Mouse (Mus musculus): ENCODE results near the gene Gm11639.
"Not testable (repeated sequence)": the region's sequence is repeated elsewhere in the genome, so short reads cannot be mapped to it uniquely, and the experiment has no call there.

Gene Gm11639

GRCm38 (mm10) chr11:105117814-105118213 is 432.3 kb downstream of the Gm11639 start:
- no peak for DNase-seq (ENCODE audit: low spot score)

- DNase-seq (ENCODE audit: low spot score): no peak
Measured at GRCm38 (mm10) chr11:105120551-105121061, 435.1 kb downstream of the Gm11639 start.

- not testable (repeated sequence) for DNase-seq (ENCODE audit: low spot score)
Measured at GRCm38 (mm10) chr11:105121792-105122191, 436.3 kb downstream of the Gm11639 start.

GRCm38 (mm10) chr11:105123986-105124385 is 438.5 kb downstream of the Gm11639 start:
- peak; percentile 64 for DNase-seq (ENCODE audit: low spot score)

DNA sequence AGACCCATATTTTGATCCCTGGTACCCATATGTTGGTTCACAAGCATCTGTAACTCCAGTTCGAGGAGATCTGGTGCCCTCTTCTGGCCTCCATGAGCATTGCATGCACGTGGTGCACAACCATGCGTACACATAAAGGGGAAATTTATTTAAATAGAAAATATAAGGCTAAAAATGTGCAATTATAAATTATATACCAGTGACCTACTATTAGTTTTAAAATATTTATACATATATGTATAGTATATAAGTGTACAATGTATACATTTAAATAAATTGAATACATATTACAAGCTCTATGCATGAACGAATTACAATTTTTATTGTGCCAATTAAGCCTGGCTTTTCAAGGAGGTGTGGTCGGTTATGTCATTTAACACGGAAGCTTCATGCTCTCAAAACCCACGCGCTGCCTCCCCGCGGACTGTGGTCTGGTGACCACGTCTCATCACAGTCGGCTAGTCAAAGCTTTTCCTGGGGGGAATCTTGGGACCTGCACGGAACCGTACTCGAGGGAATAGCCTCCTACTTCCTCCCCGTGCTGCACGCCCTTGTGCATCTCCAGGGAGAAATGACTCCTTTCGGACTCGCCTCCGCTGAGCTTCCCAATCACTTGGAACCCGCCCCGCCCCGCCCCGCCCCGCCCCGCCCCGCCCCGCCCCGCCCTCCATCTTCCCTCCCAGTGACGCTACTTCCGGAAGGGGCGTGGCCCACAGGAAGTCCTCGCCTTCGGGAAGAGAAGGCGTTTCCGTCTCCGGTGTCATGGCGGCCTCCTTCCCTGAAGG is 440.4 kb downstream of the Gm11639 start, which contains the start of gene Mettl2:
Gene Mettl2 (plus strand): TSS at position 691 of the 785 bp plus-strand sequence.
- peak; percentile 90 for DNase-seq (ENCODE audit: low spot score)

DNA sequence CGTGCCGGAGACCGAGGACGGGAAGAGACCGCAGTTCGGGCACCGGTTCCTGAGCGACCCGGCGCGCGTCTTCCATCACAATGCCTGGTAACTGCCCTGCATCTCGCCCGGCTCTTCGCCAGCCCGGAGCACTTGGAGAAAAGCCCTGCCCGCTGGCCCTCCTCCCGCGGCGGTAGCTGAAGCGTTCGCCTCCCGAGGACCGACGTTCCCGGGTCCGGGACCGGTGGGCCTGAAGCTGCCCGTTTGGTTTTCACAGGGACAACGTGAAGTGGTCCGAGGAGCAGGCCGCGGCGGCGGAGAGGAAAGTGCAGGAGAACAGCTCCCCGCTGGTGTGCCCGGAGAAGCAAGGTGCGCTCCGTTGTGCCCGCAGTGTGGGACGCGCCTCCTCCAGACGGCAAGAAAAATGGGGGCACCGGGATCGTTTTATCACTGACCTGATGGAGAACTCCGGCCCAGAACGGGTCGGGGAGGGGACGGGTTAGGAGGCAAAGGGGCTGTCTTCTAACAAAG is 441.1 kb downstream of the Gm11639 start:
- no peak for DNase-seq (ENCODE audit: low spot score)

GRCm38 (mm10) chr11:105135692-105136091 is 450.2 kb downstream of the Gm11639 start:
- no peak for DNase-seq (ENCODE audit: low spot score)

GRCm38 (mm10) chr11:105137255-105137654 is 451.7 kb downstream of the Gm11639 start:
- DNase-seq (ENCODE audit: low spot score): not testable (repeated sequence)

DNA sequence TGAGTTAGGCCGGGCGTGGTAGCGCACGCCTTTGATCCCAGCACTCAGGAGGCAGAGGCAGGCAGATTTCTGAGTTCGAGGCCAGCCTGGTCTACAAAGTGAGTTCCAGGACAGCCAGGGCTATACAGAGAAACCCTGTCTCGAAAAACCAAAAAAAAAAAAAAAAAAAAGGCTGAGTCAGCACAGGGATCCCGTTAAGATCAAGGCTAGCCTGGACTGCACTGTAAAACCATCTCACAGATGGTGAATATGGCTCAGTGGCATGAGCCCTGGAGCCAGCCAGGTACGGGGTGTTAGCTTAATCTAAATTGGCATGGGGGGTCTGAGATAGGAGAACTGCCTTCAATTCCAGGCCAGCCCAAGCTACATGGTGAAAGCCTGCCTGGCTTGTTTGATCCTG is 455.0 kb downstream of the Gm11639 start:
- DNase-seq (ENCODE audit: low spot score): not testable (repeated sequence)

GRCm38 (mm10) chr11:105141115-105141514 is 455.6 kb downstream of the Gm11639 start:
- no peak for DNase-seq (ENCODE audit: low spot score)

- DNase-seq (ENCODE audit: low spot score): no peak
Measured at GRCm38 (mm10) chr11:105143564-105143963, 458.1 kb downstream of the Gm11639 start.

GRCm38 (mm10) chr11:105144084-105144483 is 458.6 kb downstream of the Gm11639 start:
- DNase-seq (ENCODE audit: low spot score): no peak

GRCm38 (mm10) chr11:105144508-105145210 is 459.2 kb downstream of the Gm11639 start:
- no peak for DNase-seq (ENCODE audit: low spot score)

DNA sequence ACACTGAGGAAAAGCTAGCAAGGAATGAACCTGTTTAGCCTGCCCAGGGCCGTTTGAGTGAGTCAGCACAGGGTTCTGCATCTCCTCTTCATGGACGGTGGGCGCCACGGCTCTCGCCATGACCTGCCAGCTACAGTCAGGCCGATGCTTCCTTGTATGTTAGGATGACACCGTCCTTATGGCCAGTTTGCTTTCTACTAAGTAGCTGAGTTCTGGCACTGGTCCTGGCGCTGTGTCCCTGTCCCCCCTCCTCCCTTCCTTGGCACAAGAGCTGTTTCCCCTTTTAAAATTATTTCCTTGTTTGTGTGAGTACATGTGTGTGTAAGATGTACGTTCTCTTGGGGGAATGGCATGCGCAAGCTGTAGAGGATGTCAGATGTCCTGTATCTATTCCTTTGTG is 459.7 kb downstream of the Gm11639 start:
- no peak for DNase-seq (ENCODE audit: low spot score)

- no peak for DNase-seq (ENCODE audit: low spot score)
Measured at GRCm38 (mm10) chr11:105146593-105146992, 461.1 kb downstream of the Gm11639 start, which contains the start of gene Gm10842. TSS of gene Gm10842 (plus strand) at chr11:105146893.

- no peak for DNase-seq (ENCODE audit: low spot score)
Measured at GRCm38 (mm10) chr11:105149353-105149752, 463.8 kb downstream of the Gm11639 start.

GRCm38 (mm10) chr11:105149766-105150165 is 464.3 kb downstream of the Gm11639 start:
- DNase-seq (ENCODE audit: low spot score): no peak

- DNase-seq (ENCODE audit: low spot score): no peak
Measured at GRCm38 (mm10) chr11:105150691-105151090, 465.2 kb downstream of the Gm11639 start.

DNA sequence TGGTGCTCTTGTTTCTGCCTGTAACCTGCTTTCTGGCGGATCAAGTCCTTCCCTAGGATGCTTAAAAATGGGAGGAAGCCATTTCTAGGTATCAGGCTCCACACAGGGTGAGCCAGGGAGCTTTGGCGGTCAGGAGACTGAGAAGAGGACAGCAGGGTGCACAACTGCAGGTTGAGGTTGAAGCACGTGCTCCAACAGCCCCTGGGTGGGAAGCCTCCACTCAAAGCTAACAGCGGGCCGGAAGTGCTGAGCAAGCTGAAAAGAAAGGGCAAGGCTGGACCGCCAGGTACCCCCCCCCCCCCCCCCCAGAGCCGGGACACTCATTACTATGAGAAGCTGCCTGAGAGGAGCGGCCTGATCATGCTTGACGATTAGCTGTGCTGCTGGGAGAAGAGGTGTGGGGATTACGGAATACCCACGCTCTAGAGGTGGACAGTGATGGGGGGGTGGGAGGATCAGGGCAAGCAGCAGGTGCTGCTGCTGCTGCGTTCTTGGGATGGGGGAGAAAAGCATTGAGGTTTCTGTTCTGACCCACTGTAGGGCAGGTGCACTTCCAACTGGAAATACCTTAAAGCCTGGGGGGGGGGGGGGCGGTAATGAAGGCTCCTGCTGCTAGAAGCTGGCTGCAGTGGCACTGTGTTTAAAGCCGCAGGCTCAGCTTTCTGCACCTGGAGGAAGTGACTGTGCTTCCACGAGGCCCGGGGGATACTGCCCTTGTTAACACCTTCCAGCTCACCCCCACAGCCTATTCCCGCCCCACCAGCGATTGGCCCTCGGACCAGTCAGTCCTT is 465.9 kb downstream of the Gm11639 start:
- no peak for DNase-seq (ENCODE audit: low spot score)

DNA sequence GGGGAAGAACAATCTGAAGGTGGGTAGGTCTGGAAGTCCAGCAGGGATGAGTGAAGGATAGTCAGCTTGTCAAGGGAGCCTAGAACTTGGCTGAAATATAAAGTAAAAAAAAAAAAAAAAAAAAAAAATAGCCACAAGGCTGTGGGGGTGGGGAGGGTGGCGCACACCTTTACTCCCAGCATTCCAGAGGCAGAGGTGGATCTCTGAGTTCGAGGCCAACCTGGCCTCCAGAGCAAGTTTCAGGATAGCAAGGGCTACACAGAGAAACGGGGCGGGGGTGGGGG is 466.5 kb downstream of the Gm11639 start:
- no peak for DNase-seq (ENCODE audit: low spot score)

- DNase-seq (ENCODE audit: low spot score): no peak
Measured at GRCm38 (mm10) chr11:105152357-105152899, 466.9 kb downstream of the Gm11639 start.
